Mouse (Mus musculus): ENCODE results near the gene Dnal4. TPM values are rescaled to one million over a fixed set of nuclear protein-coding genes. Genes with fewer than 3 reads are reported as not detected.

Gene Dnal4
- polyA plus RNA-seq, 1 experiment = 48.9 TPM

DNA sequence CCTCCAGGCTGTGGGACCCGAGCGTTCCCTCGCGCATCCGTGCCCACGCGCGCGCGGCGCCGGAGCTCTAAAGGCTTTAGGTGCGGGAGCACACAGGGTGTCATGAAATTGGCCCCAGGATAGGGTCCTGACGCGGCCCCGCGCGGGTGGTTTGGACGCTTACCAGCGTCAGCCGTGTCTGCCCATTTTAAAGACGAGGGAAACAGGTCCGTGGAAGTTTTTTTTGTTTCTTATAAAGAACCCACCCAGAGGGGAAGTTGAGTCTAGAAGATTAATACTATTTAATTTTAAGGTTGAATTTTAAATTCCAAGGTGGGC lies 35.0 kb downstream of the Dnal4 start:
- Histone ChIP-seq H3K4me3 (ENCODE audit: insufficient read depth, poor library complexity, severe bottlenecking) (peak overlapping the region; percentile 94), H3K27me3 (ENCODE audit: control insufficient read depth, insufficient read depth, insufficient read length) (no peaks in the 10 kb centered on the region), H3K79me3 (ENCODE audit: low read depth) (peaks cover 10% of the 10 kb centered on the region), H3K36me3 (ENCODE audit: control insufficient read depth, insufficient read depth) (peaks cover 28% of the 10 kb centered on the region), H3K79me2 (ENCODE audit: control insufficient read depth, insufficient read depth) (peaks cover 33% of the 10 kb centered on the region), H3ac (ENCODE audit: control insufficient read depth, insufficient read length, low read depth) (peak overlapping the region; percentile 63)
- TF ChIP-seq MAX (IDR thresholded peaks at IDR 0.05) (no peak), CEBPB (IDR thresholded peaks at IDR 0.05; ENCODE audit: low read depth) (no peak), CTCF (IDR thresholded peaks at IDR 0.05; ENCODE audit: control insufficient read depth, insufficient read depth, insufficient read length) (no peak), MYOD1 (IDR thresholded peaks at IDR 0.05; ENCODE audit: control insufficient read depth, insufficient read length, low read depth) (no peak)

DNA sequence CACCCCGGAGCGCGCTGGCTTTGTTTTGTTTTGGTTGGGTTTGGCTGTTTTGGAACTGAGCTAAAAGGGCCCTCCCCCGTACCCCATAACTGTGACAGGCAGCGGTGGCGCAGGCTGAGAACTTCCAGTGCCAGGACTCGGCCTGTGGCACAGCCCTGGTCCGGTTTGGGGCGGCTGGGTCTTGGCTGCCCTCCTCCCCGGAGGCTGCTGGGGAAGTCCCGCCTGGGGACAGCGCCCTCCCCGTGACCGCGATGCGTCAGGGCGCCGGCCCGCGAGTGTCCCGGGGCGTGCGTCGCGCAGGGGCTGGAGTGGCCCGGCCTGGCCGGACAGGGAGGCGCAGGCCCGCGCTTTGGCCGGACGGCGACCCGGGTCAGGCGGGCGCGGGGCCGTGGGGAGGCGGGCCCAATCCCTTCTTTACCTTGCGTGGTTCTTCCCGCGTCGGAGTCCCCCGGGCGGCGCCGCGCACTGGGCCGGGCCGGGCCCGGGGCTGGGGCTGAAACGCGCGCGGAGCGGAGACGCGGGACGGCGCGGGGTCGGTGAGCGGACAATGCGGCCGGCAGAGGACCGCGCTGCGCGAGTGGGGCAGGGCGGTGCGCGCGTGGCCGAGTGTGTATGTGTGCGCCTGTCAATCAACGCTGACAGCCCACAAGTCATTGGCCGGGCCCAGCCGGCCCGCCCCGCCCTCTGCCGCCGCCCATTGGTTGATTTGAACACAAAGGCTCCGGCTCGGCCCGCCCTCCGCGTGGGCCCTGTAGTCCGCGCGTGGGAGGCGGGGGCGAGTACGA lies 35.5 kb downstream of the Dnal4 start, which contains the start of gene Sun2:
Gene Sun2, minus strand, starts transcription at position 616 of the 785 bp plus-strand sequence.
- peaks cover 10% of the 10 kb centered on the region for H3K79me3 ChIP-seq (ENCODE audit: low read depth)
- peak within 1 kb of the TSS; percentile 87 for H3ac ChIP-seq (ENCODE audit: control insufficient read depth, insufficient read length, low read depth)
- no peak for TF ChIP-seq MYOG (IDR thresholded peaks at IDR 0.05; ENCODE audit: control insufficient read depth, extremely low read depth, insufficient read length)
- TF ChIP-seq CEBPB (IDR thresholded peaks at IDR 0.05; ENCODE audit: low read depth) = no peak
- TF ChIP-seq MYOD1 (IDR thresholded peaks at IDR 0.05; ENCODE audit: control insufficient read depth, insufficient read length, low read depth) = no peak
- TF ChIP-seq MAX (IDR thresholded peaks at IDR 0.05) = peak; percentile 8
- no peak for TF ChIP-seq FOSL1 (IDR thresholded peaks at IDR 0.05; ENCODE audit: insufficient read depth, low read length, poor library complexity, severe bottlenecking)
- TF ChIP-seq CTCF (IDR thresholded peaks at IDR 0.05; ENCODE audit: control insufficient read depth, insufficient read depth, insufficient read length) = peak; percentile 44
- peak; percentile 24 for TF ChIP-seq USF1 (IDR thresholded peaks at IDR 0.05; ENCODE audit: low read depth)
- H3K36me3 ChIP-seq (ENCODE audit: control insufficient read depth, insufficient read depth) = peaks cover 33% of the 10 kb centered on the region
- peak within 1 kb of the TSS; percentile 94 for H3K4me3 ChIP-seq (ENCODE audit: insufficient read depth, poor library complexity, severe bottlenecking)
- H3K79me2 ChIP-seq (ENCODE audit: control insufficient read depth, insufficient read depth) = peaks cover 33% of the 10 kb centered on the region
- no peaks in the 10 kb centered on the region for H3K27me3 ChIP-seq (ENCODE audit: control insufficient read depth, insufficient read depth, insufficient read length)

DNA sequence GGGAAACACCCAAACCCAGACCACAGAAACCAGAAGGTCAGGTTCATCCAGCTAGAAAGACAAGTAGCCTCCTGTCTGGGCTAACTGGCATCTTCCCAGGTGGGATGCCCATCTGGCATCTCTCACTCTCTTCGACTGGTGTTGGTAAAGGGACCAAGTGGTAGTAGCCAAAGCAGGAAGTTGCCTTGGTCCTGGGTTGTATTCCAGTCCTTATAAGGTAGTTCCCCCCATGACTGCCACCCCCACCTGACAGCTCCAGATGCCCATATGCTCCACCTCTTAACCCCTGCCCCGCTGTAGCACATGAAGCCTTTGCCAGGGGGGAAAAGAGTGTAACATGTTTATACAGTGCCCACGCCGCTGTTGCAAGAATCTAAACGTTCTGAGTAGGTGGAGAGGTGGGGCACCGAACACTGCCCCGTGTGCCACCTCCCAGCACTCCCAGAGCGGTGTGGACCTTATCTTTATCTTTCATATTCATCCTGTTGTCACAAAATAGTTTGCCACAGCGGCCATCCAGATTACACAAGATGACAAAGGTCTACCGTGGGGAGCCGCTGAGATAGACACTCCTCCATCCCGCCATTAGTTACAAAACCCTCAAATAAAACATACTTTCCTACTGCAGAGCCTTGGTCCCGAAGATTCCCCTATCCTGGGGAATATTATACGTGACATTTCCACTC lies 36.3 kb downstream of the Dnal4 start:
- Histone ChIP-seq H3K79me3 (ENCODE audit: low read depth) (peaks cover 10% of the 10 kb centered on the region), H3K36me3 (ENCODE audit: control insufficient read depth, insufficient read depth) (peaks cover 41% of the 10 kb centered on the region), H3ac (ENCODE audit: control insufficient read depth, insufficient read length, low read depth) (peak overlapping the region; percentile 87), H3K27me3 (ENCODE audit: control insufficient read depth, insufficient read depth, insufficient read length) (no peaks in the 10 kb centered on the region), H3K79me2 (ENCODE audit: control insufficient read depth, insufficient read depth) (peaks cover 33% of the 10 kb centered on the region), H3K4me3 (ENCODE audit: insufficient read depth, poor library complexity, severe bottlenecking) (peak overlapping the region; percentile 94)
- TF ChIP-seq CTCF (IDR thresholded peaks at IDR 0.05; ENCODE audit: control insufficient read depth, insufficient read depth, insufficient read length) (no peak), USF1 (IDR thresholded peaks at IDR 0.05; ENCODE audit: low read depth) (peak; percentile 26)

GRCm38 (mm10) chr15:79740739-79741138 lies 36.9 kb downstream of the Dnal4 start:
- H3K4me3 ChIP-seq (ENCODE audit: insufficient read depth, poor library complexity, severe bottlenecking) = peak overlapping the region; percentile 94
- H3K79me2 ChIP-seq (ENCODE audit: control insufficient read depth, insufficient read depth) = peaks cover 33% of the 10 kb centered on the region
- H3ac ChIP-seq (ENCODE audit: control insufficient read depth, insufficient read length, low read depth) = no peak overlapping the region
- H3K27me3 ChIP-seq (ENCODE audit: control insufficient read depth, insufficient read depth, insufficient read length) = no peaks in the 10 kb centered on the region
- H3K79me3 ChIP-seq (ENCODE audit: low read depth) = peaks cover 10% of the 10 kb centered on the region
- TF ChIP-seq MYOD1 (IDR thresholded peaks at IDR 0.05; ENCODE audit: control insufficient read depth, insufficient read length, low read depth) (no peak), MAX (IDR thresholded peaks at IDR 0.05) (no peak), MYOG (IDR thresholded peaks at IDR 0.05; ENCODE audit: control insufficient read depth, extremely low read depth, insufficient read length) (no peak), CEBPB (IDR thresholded peaks at IDR 0.05; ENCODE audit: low read depth) (no peak), CTCF (IDR thresholded peaks at IDR 0.05; ENCODE audit: control insufficient read depth, insufficient read depth, insufficient read length) (no peak)
- H3K36me3 ChIP-seq (ENCODE audit: control insufficient read depth, insufficient read depth) = peaks cover 46% of the 10 kb centered on the region

DNA sequence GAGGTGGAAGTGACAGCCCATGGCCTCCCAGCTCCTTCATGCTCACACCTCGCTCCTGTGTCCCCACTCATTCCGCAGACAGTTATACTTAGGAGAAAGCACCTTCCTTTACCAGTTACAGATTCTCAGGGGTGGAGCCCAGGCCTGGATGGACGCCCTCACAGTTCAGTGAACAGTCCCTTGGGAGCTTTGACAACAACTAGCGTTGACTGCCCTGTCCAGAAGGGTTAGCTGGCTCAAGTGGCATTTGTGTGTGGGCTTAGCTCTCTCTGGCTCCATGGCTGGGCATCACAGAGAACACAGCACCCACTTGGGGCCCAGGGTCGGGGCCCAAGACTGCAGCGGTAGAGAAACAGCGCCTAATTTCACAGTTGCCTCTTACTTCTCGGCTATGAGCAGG lies 43.3 kb downstream of the Dnal4 start:
- H3K4me3 ChIP-seq (ENCODE audit: insufficient read depth, poor library complexity, severe bottlenecking) = no peak overlapping the region
- H3K79me2 ChIP-seq (ENCODE audit: control insufficient read depth, insufficient read depth) = peaks cover 3% of the 10 kb centered on the region
- no peaks in the 10 kb centered on the region for H3K79me3 ChIP-seq (ENCODE audit: low read depth)
- TF ChIP-seq MYOG (IDR thresholded peaks at IDR 0.05; ENCODE audit: control insufficient read depth, extremely low read depth, insufficient read length) = no peak
- H3K27me3 ChIP-seq (ENCODE audit: control insufficient read depth, insufficient read depth, insufficient read length) = no peaks in the 10 kb centered on the region
- no peak overlapping the region for H3ac ChIP-seq (ENCODE audit: control insufficient read depth, insufficient read length, low read depth)
- H3K36me3 ChIP-seq (ENCODE audit: control insufficient read depth, insufficient read depth) = peaks cover 84% of the 10 kb centered on the region

- no peak overlapping the region for H3ac ChIP-seq (ENCODE audit: control insufficient read depth, insufficient read length, low read depth)
- H3K27me3 ChIP-seq (ENCODE audit: control insufficient read depth, insufficient read depth, insufficient read length) = no peaks in the 10 kb centered on the region
- H3K79me2 ChIP-seq (ENCODE audit: control insufficient read depth, insufficient read depth) = no peaks in the 10 kb centered on the region
- TF ChIP-seq USF1 (IDR thresholded peaks at IDR 0.05; ENCODE audit: low read depth) (no peak), MYOD1 (IDR thresholded peaks at IDR 0.05; ENCODE audit: control insufficient read depth, insufficient read length, low read depth) (no peak), MAX (IDR thresholded peaks at IDR 0.05) (no peak), MYOG (IDR thresholded peaks at IDR 0.05; ENCODE audit: control insufficient read depth, extremely low read depth, insufficient read length) (no peak), CEBPB (IDR thresholded peaks at IDR 0.05; ENCODE audit: low read depth) (no peak), CTCF (IDR thresholded peaks at IDR 0.05; ENCODE audit: control insufficient read depth, insufficient read depth, insufficient read length) (no peak), FOSL1 (IDR thresholded peaks at IDR 0.05; ENCODE audit: insufficient read depth, low read length, poor library complexity, severe bottlenecking) (no peak)
- peaks cover 84% of the 10 kb centered on the region for H3K36me3 ChIP-seq (ENCODE audit: control insufficient read depth, insufficient read depth)
- no peak overlapping the region for H3K4me3 ChIP-seq (ENCODE audit: insufficient read depth, poor library complexity, severe bottlenecking)
- H3K79me3 ChIP-seq (ENCODE audit: low read depth) = no peaks in the 10 kb centered on the region
Observed at GRCm38 (mm10) chr15:79733640-79734039, 44.0 kb downstream of the Dnal4 start.

Data from C2C12 (cell line).